Comparison of ENCODE assay signal across 12 mouse cellular contexts in genomic region chr6:22049093-22049492, GRCm38 (mm10).
DNase-seq lines count a peak whose midpoint lies in the region; ATAC-seq and TF ChIP-seq lines count a peak whose summit lies in the region.
"Had no signal": no experiment of that assay in that cellular context is flagged by ENCODE, and none has a peak within 500 bp of the region (broad histone marks: within the 10 kb centered on the region; RNA-seq: fewer than 3 reads in every experiment).

No protein-coding gene starts in this region.

- H3K4me1 ChIP-seq in kidney, embryonic 14.5 days (ENCODE audit: control insufficient read depth, insufficient read depth, low read length): 0 out of 2 replicates have a peak, but pooled peaks cover 2% of the 10 kb centered on the region
- no peaks in the 10 kb centered on the region for H3K4me1 ChIP-seq in testis, adult 2 months (ENCODE audit: control insufficient read depth, insufficient read depth, low read length)

- no peak for TF ChIP-seq CTCF in testis, adult 2 months (IDR thresholded peaks at IDR 0.05; ENCODE audit: control insufficient read depth, insufficient read depth, insufficient replicate concordance, low read depth, low read length)

- WGBS in kidney, embryonic 14.5 days: 77% methylated on average over 5 of the region's 5 CpGs

- H3K9me3 ChIP-seq in kidney, embryonic 14.5 days (ENCODE audit: control insufficient read depth, low read length): no peaks in the 10 kb centered on the region

- no peak for ATAC-seq in kidney, embryonic 14.5 days (ENCODE audit: low FRiP score, low TSS enrichment)
- ATAC-seq: forebrain, embryonic 14.5 days; liver, postnatal 0 days had no signal

- no peak overlapping the region for H3K4me3 ChIP-seq in kidney, embryonic 14.5 days (ENCODE audit: low read length)
- H3K4me3 ChIP-seq in testis, adult 2 months (ENCODE audit: control insufficient read depth, low read depth, low read length): no peak overlapping the region

- H3K9ac ChIP-seq in kidney, embryonic 14.5 days (ENCODE audit: low read depth, low read length): no peak overlapping the region
- H3K9ac ChIP-seq: liver, postnatal 0 days had no signal

- no peaks in the 10 kb centered on the region for H3K36me3 ChIP-seq in kidney, embryonic 14.5 days (ENCODE audit: control insufficient read depth, insufficient read depth, low read length)
- no peaks in the 10 kb centered on the region for H3K36me3 ChIP-seq in testis, adult 2 months (ENCODE audit: control insufficient read depth, insufficient read depth, low read length)

- DNase-seq in kidney, postnatal 4 days: no peak
- no peak for DNase-seq in testis, postnatal 10 days (ENCODE audit: low spot score)
- peak; percentile 12 for DNase-seq in heart, postnatal 4 days
- no peak for DNase-seq in thymus, postnatal 10 days (ENCODE audit: low spot score in 2 of 2)
- no peak for DNase-seq in left cerebral cortex, adult 9 months (ENCODE audit: low spot score in 2 of 2)
- DNase-seq: adrenal gland, postnatal 10 days; cerebellum, adult 18-20 months; liver, postnatal 0 days; thymus, postnatal 36 days had no signal

- H3K27ac ChIP-seq in kidney, embryonic 14.5 days (ENCODE audit: low read depth, low read length): peak overlapping the region; percentile 34; the same call in 1 of the 2 replicates
- H3K27ac ChIP-seq in testis, adult 2 months (ENCODE audit: control insufficient read depth, insufficient read depth, low read depth, low read length): peak overlapping the region; percentile 36; the same call in 1 of the 2 replicates

- H3K4me2 ChIP-seq in kidney, embryonic 14.5 days (replicated peaks; ENCODE audit: low read depth, low read length): no peak overlapping the region

- no peak for TF ChIP-seq POLR2A in testis, adult 2 months (IDR thresholded peaks at IDR 0.05; ENCODE audit: control insufficient read depth, low read depth, low read length)

- H3K27me3 ChIP-seq in kidney, embryonic 14.5 days (ENCODE audit: control insufficient read depth, insufficient read depth, low read length): no peaks in the 10 kb centered on the region
- no peaks in the 10 kb centered on the region for H3K27me3 ChIP-seq in testis, adult 2 months (ENCODE audit: control insufficient read depth, insufficient read depth, low read length)
